Mouse (Mus musculus) liver, embryonic 14.5 days (tissue): Measurements from ENCODE around the gene Acta2. TPM values are rescaled to one million over a fixed set of nuclear protein-coding genes. Genes with fewer than 3 reads are reported as not detected.

ENCODE experiments used
- ATAC-seq: fragments of 200-750 bp; cut with Nextera tagmentation; 2 replicates; pipeline ENCODE4 v1.8.0; 2017; ENCODE audit warnings: moderate number of reproducible peaks, mild to moderate bottlenecking, moderate library complexity; ENCODE audit not compliant: insufficient read depth
- DNase-seq, 3 experiments: peaks; one replicate each; pipeline ENCODE4 v3.0.0-alpha.2; 2012 to 2013; ENCODE audit warnings: low read depth in 3 of 3, low spot score in 3 of 3
- H3K27ac ChIP-seq: fragments of 300-500 bp; sonication (generic); 2 replicates; pipeline ENCODE4 v1.5.1; 2014; ENCODE audit warnings: moderate library complexity, mild to moderate bottlenecking, control low read depth, inconsistent platforms
- H3K27me3 ChIP-seq: fragments of 300-500 bp; sonication (generic); 2 replicates; pipeline ENCODE4 v1.6.1; 2014; ENCODE audit warnings: mild to moderate bottlenecking, low read length, moderate library complexity; ENCODE audit not compliant: control insufficient read depth, insufficient read depth
- H3K36me3 ChIP-seq: fragments of 300-500 bp; sonication (generic); replicated peaks from 2 replicates; pipeline ENCODE4 v1.6.1; 2014; ENCODE audit warnings: low read depth; ENCODE audit not compliant: control insufficient read depth, insufficient read depth
- H3K4me1 ChIP-seq, 2 experiments: fragments of 200-500 bp in 1 of 2; fragments of 300-500 bp in 1 of 2; sonication (generic) in 1 of 2; replicated peaks; 2 replicates each; pipeline ENCODE4 v1.6.1; 2012 to 2014; ENCODE audit warnings: antibody characterized with exemption in 1 of 2, inconsistent platforms in 1 of 2, low read length in 1 of 2; ENCODE audit not compliant: control insufficient read depth in 2 of 2, insufficient read depth in 2 of 2
- H3K4me2 ChIP-seq: fragments of 300-500 bp; sonication (generic); 2 replicates; pipeline ENCODE4 v1.6.1; 2014; ENCODE audit warnings: low read depth, mild to moderate bottlenecking, control low read depth, moderate library complexity
- H3K4me3 ChIP-seq, 2 experiments: fragments of 200-500 bp in 1 of 2; fragments of 300-500 bp in 1 of 2; sonication (generic) in 1 of 2; 2 replicates each; pipeline ENCODE4 v1.5.1; 2012 to 2014; ENCODE audit warnings: low read depth in 2 of 2, low read length in 2 of 2, mild to moderate bottlenecking in 2 of 2, control low read depth in 1 of 2, inconsistent platforms in 1 of 2, moderate library complexity in 1 of 2; ENCODE audit not compliant: insufficient read depth in 1 of 2
- H3K9ac ChIP-seq: fragments of 300-500 bp; sonication (generic); replicated peaks from 2 replicates; pipeline ENCODE4 v1.6.1; 2014; ENCODE audit warnings: mild to moderate bottlenecking, control low read depth, moderate library complexity
- H3K9me3 ChIP-seq: fragments of 300-500 bp; sonication (generic); 2 replicates; pipeline ENCODE4 v1.6.1; 2016; ENCODE audit warnings: low read length, mixed read lengths; ENCODE audit not compliant: control insufficient read depth
- CTCF ChIP-seq: IDR thresholded peaks from 2 replicates; pipeline ENCODE4 v1.5.1; 2016; ENCODE audit warnings: antibody characterized with exemption, low read depth, control low read depth
- EP300 ChIP-seq: IDR thresholded peaks from 2 replicates; pipeline ENCODE4 v1.6.1; 2016; ENCODE audit warnings: antibody characterized with exemption, low read depth
- WGBS: fragments of 180-500 bp; shearing (Covaris S2); extraction: QIAGEN DNeasy Blood & Tissue Kit; methylation state at CpG from one replicate; pipeline ENCODE4 v1.1.7; 2014; ENCODE audit not compliant: insufficient replicate concordance; 5-methylcytosine and 5-hydroxymethylcytosine counted together
- polyA plus RNA-seq, 2 experiments: library from polyadenylated mRNA; depleted of rRNA in 1 of 2; stranded (reverse) in 1 of 2; unstranded in 1 of 2; fragments of >200 nt; fragmentation: Nextera tagmentation in 1 of 2; extraction: Ambion mirVana in 1 of 2; gene quantifications; 2 replicates each; pipeline versions ENCODE4 v1.2.1 to v1.2.3; 2012 to 2014

The Acta2 gene
- polyA plus RNA-seq, 2 experiments = 11.9 to 12.8 TPM

DNA sequence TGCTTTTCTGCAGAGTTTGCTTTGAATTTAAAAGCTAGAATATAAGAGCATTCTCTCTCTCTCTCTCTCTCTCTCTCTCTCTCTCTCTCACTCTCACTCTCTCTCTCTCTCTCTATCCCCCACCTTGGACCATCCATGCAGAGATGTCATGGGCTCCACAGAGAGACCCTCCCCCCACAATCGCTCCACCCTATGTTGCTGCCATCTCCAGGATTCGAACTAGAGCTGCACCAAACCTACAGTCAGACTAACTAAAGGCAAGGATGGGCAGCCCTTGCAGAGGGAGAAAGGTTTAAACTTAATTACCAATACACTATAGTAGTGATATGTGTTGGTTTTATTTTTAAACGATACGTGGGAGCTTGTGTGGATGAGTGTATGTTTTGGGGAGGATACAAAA lies 4.8 kb downstream of the Acta2 start:
- Histone ChIP-seq H3K4me2 (no peak overlapping the region), H3K9me3 (no peaks in the 10 kb centered on the region), H3K36me3 (no peaks in the 10 kb centered on the region), H3K27me3 (no peaks in the 10 kb centered on the region), H3K27ac (no peak overlapping the region), H3K9ac (no peak overlapping the region), H3K4me3 (no peak overlapping the region), H3K4me1 (peaks cover 0 to 2% of the 10 kb centered on the region in 2 experiments; a peak in 1 of 4 replicates)
- TF ChIP-seq EP300 (no peak), CTCF (no peak)
- no peak for DNase-seq
- ATAC-seq = no peak
- WGBS = 71% methylated on average over 4 of the region's 4 CpGs

DNA sequence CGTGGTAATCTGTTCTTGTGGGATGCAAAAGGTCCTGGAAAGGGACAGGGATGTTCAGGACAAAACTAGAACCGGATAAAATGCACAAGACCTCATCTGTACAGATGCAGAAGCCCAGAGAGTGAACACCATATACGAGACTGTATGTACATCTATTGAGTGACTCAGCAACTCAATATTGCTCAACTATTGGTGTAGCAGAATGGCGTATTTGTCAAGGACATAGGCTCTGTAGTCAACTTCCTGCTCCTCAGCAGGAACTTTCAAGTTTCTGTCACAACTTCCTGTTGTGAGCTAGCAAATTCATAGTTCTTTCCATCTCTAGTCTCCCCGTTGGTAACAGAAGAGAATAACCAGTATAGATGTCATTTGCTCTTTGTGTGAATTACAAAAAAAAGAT lies 6.8 kb downstream of the Acta2 start:
- Histone ChIP-seq H3K36me3 (no peaks in the 10 kb centered on the region), H3K4me3 (no peak overlapping the region), H3K9me3 (no peaks in the 10 kb centered on the region), H3K4me2 (no peak overlapping the region), H3K27ac (no peak overlapping the region), H3K9ac (no peak overlapping the region), H3K4me1 (no peaks in the 10 kb centered on the region), H3K27me3 (no peaks in the 10 kb centered on the region)
- no peak for DNase-seq
- no peak for ATAC-seq
- WGBS = 28% methylated on average over 5 of the region's 5 CpGs
- TF ChIP-seq EP300 (no peak), CTCF (no peak)

GRCm38 (mm10) chr19:34244056-34244455 lies 11.3 kb downstream of the Acta2 start:
- DNase-seq (peak; percentile 42 to 47 (median 44)), ATAC-seq (no peak)
- H3K36me3 ChIP-seq = no peaks in the 10 kb centered on the region
- WGBS = 16% methylated on average over 6 of the region's 6 CpGs
- TF ChIP-seq EP300 (no peak), CTCF (peak; percentile 39; the same call in 1 of the 2 replicates)
- no peak overlapping the region for H3K4me2 ChIP-seq
- H3K4me3 ChIP-seq = no peak overlapping the region
- no peaks in the 10 kb centered on the region for H3K27me3 ChIP-seq
- no peak overlapping the region for H3K27ac ChIP-seq
- H3K9me3 ChIP-seq = no peaks in the 10 kb centered on the region
- no peak overlapping the region for H3K9ac ChIP-seq
- H3K4me1 ChIP-seq = no peaks in the 10 kb centered on the region

DNA sequence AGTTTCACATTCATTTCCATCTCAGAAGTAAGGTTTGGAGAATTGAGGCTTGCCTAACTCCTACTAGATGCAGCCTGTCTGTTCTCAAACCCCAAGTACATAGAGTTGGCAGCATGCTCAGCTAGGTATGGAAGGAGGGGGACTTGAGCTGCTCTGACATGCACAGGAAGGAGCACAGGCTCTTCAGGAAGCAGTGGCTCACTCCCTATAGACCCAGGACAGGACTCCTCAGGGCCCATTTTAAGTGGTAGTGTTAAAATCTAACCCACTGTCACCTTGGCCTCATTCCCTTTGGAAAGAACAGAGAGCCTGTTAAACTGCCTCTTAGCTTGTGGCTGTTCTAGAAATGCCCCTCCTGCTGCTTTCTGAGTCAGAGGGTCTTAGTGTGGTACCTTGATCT lies 12.5 kb downstream of the Acta2 start:
- DNase-seq = no peak
- Histone ChIP-seq H3K27ac (no peak overlapping the region), H3K9ac (no peak overlapping the region), H3K27me3 (no peaks in the 10 kb centered on the region), H3K4me2 (no peak overlapping the region), H3K9me3 (no peaks in the 10 kb centered on the region), H3K4me1 (no peaks in the 10 kb centered on the region), H3K36me3 (no peaks in the 10 kb centered on the region), H3K4me3 (no peak overlapping the region)
- no peak for TF ChIP-seq CTCF
- no peak for TF ChIP-seq EP300
- no peak for ATAC-seq

- no peaks in the 10 kb centered on the region for H3K4me1 ChIP-seq
- no peak overlapping the region for H3K27ac ChIP-seq
- no peak overlapping the region for H3K4me2 ChIP-seq
- no peaks in the 10 kb centered on the region for H3K36me3 ChIP-seq
- H3K27me3 ChIP-seq = no peaks in the 10 kb centered on the region
- TF ChIP-seq EP300 (no peak), CTCF (peak; percentile 38; the same call in 1 of the 2 replicates)
- no peak overlapping the region for H3K9ac ChIP-seq
- no peaks in the 10 kb centered on the region for H3K9me3 ChIP-seq
- DNase-seq = no peak
- ATAC-seq = no peak
- no peak overlapping the region for H3K4me3 ChIP-seq
- 57% methylated on average over 15 of the region's 15 CpGs for WGBS
These were observed 14.0 kb downstream of the Acta2 start for GRCm38 (mm10) chr19:34241247-34241915.
